Mouse (Mus musculus) embryonic facial prominence, embryonic 12.5 days (tissue): ENCODE measurements around the gene Ppp1r8. TPM values are rescaled to one million over a fixed set of nuclear protein-coding genes. Genes with fewer than 3 reads are reported as not detected.
A peak's percentile ranks its signal among the peaks of the same experiment; 100 is the strongest.
"Not testable (repeated sequence)": the region's sequence is repeated elsewhere in the genome, so short reads cannot be mapped to it uniquely, and the experiment has no call there.

Experiments used
- ATAC-seq: fragments of 200-750 bp; cut with Nextera tagmentation; 2 replicates; pipeline ENCODE4 v1.8.0; 2017; ENCODE audit not compliant: insufficient number of reproducible peaks, insufficient read depth, low FRiP score, low TSS enrichment
- H3K27ac ChIP-seq: fragments of 300-500 bp; sonication (generic); 2 replicates; pipeline ENCODE4 v1.5.1; 2016; ENCODE audit warnings: mild to moderate bottlenecking
- H3K27me3 ChIP-seq: fragments of 300-500 bp; sonication (generic); 2 replicates; pipeline ENCODE4 v1.6.1; 2016; ENCODE audit warnings: mild to moderate bottlenecking, moderate library complexity
- H3K36me3 ChIP-seq: fragments of 300-500 bp; sonication (generic); 2 replicates; pipeline ENCODE4 v1.6.1; 2016; ENCODE audit warnings: mild to moderate bottlenecking
- H3K4me1 ChIP-seq: fragments of 300-500 bp; sonication (generic); 2 replicates; pipeline ENCODE4 v1.6.1; 2016
- H3K4me2 ChIP-seq: fragments of 300-500 bp; sonication (generic); replicated peaks from 2 replicates; pipeline ENCODE4 v1.6.1; 2016; ENCODE audit warnings: mild to moderate bottlenecking, moderate library complexity
- H3K4me3 ChIP-seq: fragments of 300-500 bp; sonication (generic); 2 replicates; pipeline ENCODE4 v1.5.1; 2016; ENCODE audit warnings: mild to moderate bottlenecking
- H3K9ac ChIP-seq: fragments of 300-500 bp; sonication (generic); 2 replicates; pipeline ENCODE4 v1.6.1; 2016; ENCODE audit warnings: mild to moderate bottlenecking, moderate library complexity
- H3K9me3 ChIP-seq: fragments of 300-500 bp; sonication (generic); 2 replicates; pipeline ENCODE4 v1.6.1; 2016; ENCODE audit warnings: mild to moderate bottlenecking, moderate library complexity
- WGBS: fragments of 180-500 bp; shearing (Covaris S2); methylation state at CpG from one replicate; pipeline ENCODE4 v1.1.7; 2016; 5-methylcytosine and 5-hydroxymethylcytosine counted together
- polyA plus RNA-seq: library from polyadenylated mRNA; unstranded; fragments of >200 nt; fragmentation: Nextera tagmentation; extraction: Ambion mirVana; gene quantifications from 2 replicates; pipeline ENCODE4 v1.2.1, GENCODE M21; 2016

Gene Ppp1r8
- polyA plus RNA-seq, 1 experiment from 2014 or later = 58.6 TPM

GRCm38 (mm10) chr4:132805146-132805545 lies 37.8 kb downstream of the Ppp1r8 start:
- no peak for ATAC-seq
- WGBS = 79% methylated on average over 5 of the region's 5 CpGs
- H3K4me1 ChIP-seq = no peaks in the 10 kb centered on the region
- no peaks in the 10 kb centered on the region for H3K9me3 ChIP-seq
- H3K36me3 ChIP-seq = no peaks in the 10 kb centered on the region
- H3K9ac ChIP-seq = no peak overlapping the region
- H3K4me3 ChIP-seq = no peak overlapping the region
- no peak overlapping the region for H3K27ac ChIP-seq
- H3K4me2 ChIP-seq = no peak overlapping the region
- H3K27me3 ChIP-seq = no peaks in the 10 kb centered on the region

GRCm38 (mm10) chr4:132804331-132804730 lies 38.6 kb downstream of the Ppp1r8 start:
- Histone ChIP-seq H3K4me1 (no peaks in the 10 kb centered on the region), H3K4me2 (no peak overlapping the region), H3K27me3 (no peaks in the 10 kb centered on the region), H3K27ac (no peak overlapping the region), H3K9ac (no peak overlapping the region), H3K4me3 (no peak overlapping the region), H3K9me3 (no peaks in the 10 kb centered on the region), H3K36me3 (no peaks in the 10 kb centered on the region)
- no peak for ATAC-seq
- 90% methylated on average over 6 of the region's 6 CpGs for WGBS

DNA sequence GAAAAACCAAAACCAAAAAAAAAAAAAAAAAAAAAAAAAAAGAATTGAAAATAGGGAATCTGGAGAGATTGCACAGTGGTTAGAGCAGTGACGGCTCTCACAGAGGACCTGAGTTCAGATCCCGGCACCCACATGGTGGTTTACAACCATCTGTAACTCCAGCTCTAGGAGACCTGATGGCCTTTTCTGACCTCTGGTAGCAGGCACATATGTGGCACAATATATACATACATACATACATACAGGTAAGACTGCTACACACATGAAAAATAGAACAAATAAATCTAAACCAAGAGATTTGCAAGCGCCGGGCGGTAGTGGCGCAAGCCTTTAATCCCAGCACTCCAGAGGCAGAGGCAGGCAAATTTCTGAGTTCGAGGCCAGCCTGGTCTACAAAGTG lies 39.1 kb downstream of the Ppp1r8 start:
- Histone ChIP-seq H3K4me1 (no peaks in the 10 kb centered on the region), H3K4me3 (no peak overlapping the region), H3K27ac (no peak overlapping the region), H3K9me3 (no peaks in the 10 kb centered on the region), H3K36me3 (no peaks in the 10 kb centered on the region), H3K27me3 (no peaks in the 10 kb centered on the region), H3K9ac (no peak overlapping the region), H3K4me2 (no peak overlapping the region)
- WGBS = 96% methylated on average over 7 of the region's 7 CpGs
- ATAC-seq = no peak

GRCm38 (mm10) chr4:132803212-132803611 lies 39.8 kb downstream of the Ppp1r8 start:
- Histone ChIP-seq H3K27ac (no peak overlapping the region), H3K36me3 (no peaks in the 10 kb centered on the region), H3K27me3 (no peaks in the 10 kb centered on the region), H3K4me3 (no peak overlapping the region), H3K9ac (no peak overlapping the region), H3K4me2 (no peak overlapping the region), H3K4me1 (no peaks in the 10 kb centered on the region), H3K9me3 (no peaks in the 10 kb centered on the region)
- 91% methylated on average over 5 of the region's 5 CpGs for WGBS
- no peak for ATAC-seq

DNA sequence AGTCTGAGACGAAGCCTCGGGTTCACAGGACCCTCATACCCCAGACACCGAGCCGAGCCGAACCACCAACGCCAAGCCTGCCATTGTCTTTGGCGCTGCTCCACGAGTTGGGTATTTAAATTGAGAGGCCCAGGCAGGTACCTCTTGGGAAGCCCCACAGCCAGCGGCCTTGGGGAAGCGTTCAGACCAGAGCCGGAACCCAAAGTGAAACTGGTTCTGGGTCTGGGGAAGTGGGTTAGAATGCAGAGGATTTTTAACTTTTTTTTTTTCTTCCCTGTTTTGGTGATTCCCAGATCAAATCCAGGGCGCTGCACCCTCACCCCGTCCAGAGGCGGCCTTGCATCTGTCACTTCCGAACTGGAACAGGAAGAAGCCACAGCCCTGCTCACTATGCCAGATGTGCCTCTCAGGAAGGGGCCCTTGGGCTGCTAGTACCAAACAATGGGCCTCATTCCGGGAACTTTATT lies 40.8 kb downstream of the Ppp1r8 start:
- Histone ChIP-seq H3K36me3 (no peaks in the 10 kb centered on the region), H3K9ac (no peak overlapping the region), H3K4me2 (no peak overlapping the region), H3K4me3 (no peak overlapping the region), H3K27me3 (no peaks in the 10 kb centered on the region), H3K4me1 (no peaks in the 10 kb centered on the region), H3K9me3 (no peaks in the 10 kb centered on the region), H3K27ac (no peak overlapping the region)
- WGBS = 65% methylated on average over 16 of the region's 16 CpGs
- no peak for ATAC-seq

DNA sequence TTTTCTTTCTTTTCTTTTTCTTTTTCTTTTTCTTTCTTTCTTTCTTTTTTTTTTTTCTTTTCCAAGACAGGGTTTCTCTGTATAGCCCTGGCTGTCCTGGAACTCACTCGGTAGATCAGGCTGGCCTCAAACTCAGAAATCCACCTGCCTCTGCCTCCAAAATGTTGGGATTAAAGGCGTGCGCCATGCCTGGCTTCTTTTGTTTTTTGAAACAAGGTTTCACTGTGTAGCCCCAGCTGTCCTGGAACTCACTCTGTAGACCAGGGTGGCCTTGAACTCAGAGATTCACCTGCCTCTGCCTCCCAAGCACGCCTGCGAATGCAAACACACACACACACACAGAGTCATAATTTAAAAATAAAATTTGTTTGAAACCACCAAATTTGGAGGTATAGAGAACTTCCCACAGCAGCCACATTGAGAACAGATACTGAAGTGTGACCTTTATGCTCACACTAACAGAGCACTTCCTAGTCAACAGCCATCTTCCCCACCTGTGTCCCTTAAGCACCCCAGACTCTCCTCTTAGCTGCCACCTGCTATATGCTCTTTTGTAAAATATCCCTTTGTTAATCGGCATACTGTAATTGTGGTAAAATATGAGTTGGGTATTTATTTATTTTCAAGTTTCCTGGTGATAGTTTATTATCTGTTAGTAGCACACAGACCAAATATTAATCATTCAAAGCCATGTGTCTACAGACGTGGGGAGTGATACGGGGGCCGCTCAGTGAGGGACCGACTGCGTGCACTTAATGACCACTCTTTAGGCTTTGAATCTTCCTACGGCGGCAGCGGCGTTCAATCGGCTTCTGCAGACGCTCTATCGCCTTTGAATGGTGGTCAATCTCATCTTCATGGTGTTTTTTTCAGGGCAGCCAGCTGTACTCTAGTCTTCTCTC lies 41.5 kb downstream of the Ppp1r8 start:
- no peak overlapping the region for H3K27ac ChIP-seq
- H3K9me3 ChIP-seq = no peaks in the 10 kb centered on the region
- H3K4me2 ChIP-seq = no peak overlapping the region
- no peak for ATAC-seq
- H3K27me3 ChIP-seq = no peaks in the 10 kb centered on the region
- H3K4me1 ChIP-seq = no peaks in the 10 kb centered on the region
- H3K9ac ChIP-seq = no peak overlapping the region
- H3K36me3 ChIP-seq = no peaks in the 10 kb centered on the region
- WGBS = 89% methylated on average over 18 of the region's 18 CpGs
- no peak overlapping the region for H3K4me3 ChIP-seq

GRCm38 (mm10) chr4:132799845-132800244 lies 43.1 kb downstream of the Ppp1r8 start:
- no peaks in the 10 kb centered on the region for H3K9me3 ChIP-seq
- no peak overlapping the region for H3K9ac ChIP-seq
- H3K36me3 ChIP-seq = no peaks in the 10 kb centered on the region
- no peak overlapping the region for H3K4me3 ChIP-seq
- H3K27me3 ChIP-seq = peaks cover 14% of the 10 kb centered on the region
- H3K4me2 ChIP-seq = no peak overlapping the region
- no peak overlapping the region for H3K27ac ChIP-seq
- no peaks in the 10 kb centered on the region for H3K4me1 ChIP-seq
- ATAC-seq = no peak
- WGBS = 81% methylated on average over 4 of the region's 4 CpGs

DNA sequence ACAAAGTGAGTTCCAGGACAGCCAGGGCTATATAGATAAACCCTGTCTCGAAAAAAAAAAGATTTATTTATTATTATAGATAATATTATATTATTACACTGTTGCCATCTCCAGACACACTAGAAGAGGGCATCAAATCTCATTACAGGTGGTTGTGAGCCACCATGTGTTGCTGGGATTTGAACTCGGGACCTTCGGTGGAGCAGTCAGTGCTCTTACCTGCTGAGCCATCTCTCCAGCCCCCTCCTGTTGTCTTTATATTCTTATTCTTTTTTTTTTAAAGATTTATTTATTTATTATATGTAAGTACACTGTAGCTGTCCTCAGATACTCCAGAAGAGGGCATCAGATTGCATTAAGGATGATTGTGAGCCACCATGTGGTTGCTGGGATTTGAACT lies 44.3 kb downstream of the Ppp1r8 start:
- WGBS = 86% methylated on average over 3 of the region's 3 CpGs
- H3K27me3 ChIP-seq = peaks cover 15% of the 10 kb centered on the region
- not testable (repeated sequence) for H3K27ac ChIP-seq, H3K9ac ChIP-seq, H3K4me2 ChIP-seq, H3K9me3 ChIP-seq, H3K4me3 ChIP-seq, ATAC-seq, H3K4me1 ChIP-seq, H3K36me3 ChIP-seq

DNA sequence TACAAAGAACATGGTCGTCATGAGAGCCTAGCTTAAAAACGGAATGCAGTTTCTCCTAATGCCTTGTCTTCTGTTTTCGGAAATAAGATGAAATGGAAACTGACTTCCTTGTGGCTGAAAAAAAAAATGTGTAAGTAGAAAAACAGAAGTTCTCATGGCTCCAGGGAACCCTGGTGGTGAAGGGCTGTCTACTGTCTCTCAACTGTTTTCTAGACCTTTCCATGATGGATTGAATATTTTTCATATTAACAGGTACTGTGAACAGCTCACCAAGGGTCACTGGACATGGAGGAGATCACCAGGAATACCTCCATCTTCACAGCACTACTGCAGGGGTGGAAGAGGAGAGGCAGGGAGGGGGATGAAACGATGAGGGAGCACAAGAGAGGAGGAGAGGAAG lies 44.9 kb downstream of the Ppp1r8 start:
- no peak overlapping the region for H3K4me3 ChIP-seq
- H3K27me3 ChIP-seq = peaks cover 15% of the 10 kb centered on the region
- H3K27ac ChIP-seq = no peak overlapping the region
- 77% methylated on average over 4 of the region's 4 CpGs for WGBS
- H3K36me3 ChIP-seq = no peaks in the 10 kb centered on the region
- H3K4me2 ChIP-seq = no peak overlapping the region
- H3K4me1 ChIP-seq = no peaks in the 10 kb centered on the region
- no peaks in the 10 kb centered on the region for H3K9me3 ChIP-seq
- ATAC-seq = no peak
- no peak overlapping the region for H3K9ac ChIP-seq

- Histone ChIP-seq H3K4me2 (no peak overlapping the region), H3K9ac (no peak overlapping the region)
- WGBS = 81% methylated on average over 1 of the region's 1 CpGs
These were observed 45.5 kb downstream of the Ppp1r8 start for GRCm38 (mm10) chr4:132797461-132797860.

DNA sequence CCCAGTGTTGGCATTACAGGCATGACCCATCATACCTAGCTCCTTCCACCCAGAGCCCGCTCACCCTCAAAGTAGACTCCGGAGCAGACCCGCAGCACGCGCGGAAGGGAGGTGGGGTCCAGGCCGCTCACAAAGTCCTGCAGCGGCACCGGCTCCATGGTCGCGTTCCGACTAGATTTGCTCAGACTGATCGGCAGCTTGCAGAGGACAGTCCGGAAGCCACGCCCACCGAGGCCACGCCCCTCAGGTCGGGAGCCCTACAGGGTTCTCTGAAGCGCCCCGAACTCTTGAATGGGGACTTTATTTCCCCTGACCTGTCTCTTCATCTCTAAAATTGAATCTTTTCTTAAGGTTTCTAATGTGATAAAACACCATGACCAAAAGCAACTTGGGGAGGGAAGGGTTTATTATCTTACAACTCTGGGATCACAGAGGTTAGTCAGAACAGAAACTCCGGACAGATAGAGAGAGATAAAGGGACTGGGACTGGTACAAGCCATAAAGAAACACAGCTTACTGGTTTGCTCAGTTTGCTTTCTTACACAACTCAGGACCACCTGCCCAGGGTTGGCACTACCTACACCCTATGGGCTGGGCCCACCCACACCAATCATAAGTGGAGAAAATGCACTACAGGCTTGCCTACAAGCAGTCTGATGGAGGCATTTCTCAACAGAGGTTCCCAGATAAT lies 46.6 kb downstream of the Ppp1r8 start, which contains the start of gene Themis2:
TSS of gene Themis2 (minus strand) at position 192 of the 691 bp plus-strand sequence.
- Histone ChIP-seq H3K4me3 (peak within 1 kb of the TSS; percentile 34), H3K36me3 (no peaks in the 10 kb centered on the region), H3K4me2 (peak within 1 kb of the TSS; percentile 51), H3K4me1 (no peaks in the 10 kb centered on the region), H3K9ac (no peak within 1 kb of the TSS; the same call in 1 of the 2 replicates), H3K27ac (no peak within 1 kb of the TSS), H3K9me3 (no peaks in the 10 kb centered on the region), H3K27me3 (peaks cover 15% of the 10 kb centered on the region)
- WGBS = 3% methylated on average over 21 of the region's 21 CpGs
- ATAC-seq = no peak

More at GRCm38 (mm10) chr4:132797461-132797860, 45.5 kb downstream of the Ppp1r8 start:
- no peak for ATAC-seq
- Histone ChIP-seq H3K4me3 (no peak overlapping the region), H3K4me1 (no peaks in the 10 kb centered on the region), H3K36me3 (no peaks in the 10 kb centered on the region), H3K27ac (no peak overlapping the region), H3K9me3 (no peaks in the 10 kb centered on the region), H3K27me3 (peaks cover 15% of the 10 kb centered on the region)

DNA sequence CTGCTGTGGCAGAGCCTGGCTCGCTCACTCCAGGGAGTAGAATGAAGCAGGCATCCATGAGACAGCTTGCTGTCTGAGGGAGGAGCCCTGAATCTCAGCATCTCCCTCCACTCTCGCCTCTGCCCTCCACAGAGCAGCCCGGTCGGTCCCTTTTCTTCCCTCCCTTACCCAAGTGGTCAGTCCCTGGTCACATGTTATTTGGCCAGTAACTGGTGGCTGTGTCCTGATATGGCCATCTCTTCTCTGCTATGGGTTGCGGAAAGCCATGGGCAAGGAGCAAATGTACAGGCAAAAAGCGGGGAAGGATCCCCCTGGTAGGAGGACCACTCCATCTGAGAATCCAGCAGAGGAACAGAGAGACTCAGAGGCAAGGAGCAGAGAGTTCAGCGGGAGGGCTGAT lies 47.8 kb downstream of the Ppp1r8 start:
- H3K36me3 ChIP-seq = no peaks in the 10 kb centered on the region
- H3K27me3 ChIP-seq = peaks cover 15% of the 10 kb centered on the region
- no peaks in the 10 kb centered on the region for H3K9me3 ChIP-seq
- H3K4me2 ChIP-seq = no peak overlapping the region
- H3K27ac ChIP-seq = no peak overlapping the region
- no peak for ATAC-seq
- H3K4me1 ChIP-seq = no peaks in the 10 kb centered on the region
- WGBS = 63% methylated on average over 7 of the region's 7 CpGs
- no peak overlapping the region for H3K4me3 ChIP-seq
- no peak overlapping the region for H3K9ac ChIP-seq
